In the genomic region with DNA sequence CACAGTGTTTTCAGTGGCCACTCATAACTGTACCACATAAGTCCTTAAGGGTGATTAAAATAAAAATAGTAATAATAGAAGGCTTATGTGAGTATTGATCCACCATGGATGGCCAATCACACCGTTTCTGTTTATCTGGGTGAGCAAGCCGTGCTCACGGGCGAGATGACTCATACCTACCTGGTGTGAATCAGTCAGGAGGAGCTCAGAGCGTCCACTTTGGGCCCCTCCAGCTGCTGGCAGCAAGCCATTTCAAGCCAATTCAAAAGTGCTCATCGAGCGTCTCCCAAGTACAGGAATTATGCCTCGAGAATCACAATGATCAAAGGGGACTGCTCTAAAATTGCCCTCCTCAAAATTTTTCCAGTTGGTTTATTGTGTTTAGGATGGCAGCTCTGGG, we compare ENCODE assay signal across 15 mouse cellular contexts.
DNase-seq lines count a peak whose midpoint lies in the region; ATAC-seq lines count a peak whose summit lies in the region.
"Had no signal": no experiment of that assay in that cellular context is flagged by ENCODE, and none has a peak within 500 bp of the region (broad histone marks: within the 10 kb centered on the region; RNA-seq: fewer than 3 reads in every experiment).

No protein-coding gene starts in this region.

- H3K4me2 ChIP-seq in intestine, embryonic 16.5 days (ENCODE audit: low read depth, low read length), result no peak overlapping the region
- H3K4me2 ChIP-seq: liver, embryonic 12.5 days; midbrain, embryonic 12.5 days had no signal

- ATAC-seq in cerebellum, adult (ENCODE audit: insufficient number of reproducible peaks, low FRiP score, low TSS enrichment), result no peak; the same call in 1 of the 2 replicates
- peak; percentile 80 for ATAC-seq in intestine, embryonic 16.5 days
- ATAC-seq: liver, embryonic 12.5 days had no signal

- H3K27ac ChIP-seq in intestine, embryonic 16.5 days (ENCODE audit: low read length), result no peak overlapping the region
- H3K27ac ChIP-seq: heart, adult 2 months; left cerebral cortex, adult 2 months; liver, embryonic 12.5 days; macrophage; midbrain, embryonic 12.5 days had no signal

- no peaks in the 10 kb centered on the region for H3K27me3 ChIP-seq in intestine, embryonic 16.5 days (replicated peaks; ENCODE audit: control insufficient read depth, insufficient read depth, low read length)
- H3K27me3 ChIP-seq: liver, embryonic 12.5 days; midbrain, embryonic 12.5 days had no signal

- no peak overlapping the region for H3K4me3 ChIP-seq in intestine, embryonic 16.5 days (ENCODE audit: low read length)
- H3K4me3 ChIP-seq: heart, adult 2 months; left cerebral cortex, adult 2 months; liver, embryonic 12.5 days; midbrain, embryonic 12.5 days had no signal

- WGBS in intestine, embryonic 16.5 days, result 26% methylated on average over 8 of the region's 8 CpGs

- peak; percentile 54 for DNase-seq in cerebellum, adult 9-10 months
- peak; percentile 47 for DNase-seq in brain, adult 2 months (ENCODE audit: low read depth, low spot score)
- peak; percentile 1 for DNase-seq in lung, postnatal 25 days (ENCODE audit: low spot score)
- DNase-seq in retina, embryonic 14.5 days (ENCODE audit: low spot score), result no peak
- DNase-seq in spleen, adult 18-20 months, result no peak
- DNase-seq in MN1 (ENCODE audit: low spot score), result no peak
- DNase-seq: gastrocnemius, postnatal 10 days; heart, adult 2 months; kidney, adult 2 months had no signal

- no peaks in the 10 kb centered on the region for H3K36me3 ChIP-seq in intestine, embryonic 16.5 days (ENCODE audit: control insufficient read depth, insufficient read depth, low read length)
- H3K36me3 ChIP-seq: liver, embryonic 12.5 days; midbrain, embryonic 12.5 days had no signal

- peaks cover 13% of the 10 kb centered on the region; the same call in 1 of the 2 replicates for H3K4me1 ChIP-seq in intestine, embryonic 16.5 days (ENCODE audit: control insufficient read depth, insufficient read depth, low read length)
- H3K4me1 ChIP-seq: liver, embryonic 12.5 days had no signal

- no peak overlapping the region for H3K9ac ChIP-seq in intestine, embryonic 16.5 days (ENCODE audit: low read depth, low read length)
- H3K9ac ChIP-seq: liver, embryonic 12.5 days; midbrain, embryonic 12.5 days had no signal

- H3K9me3 ChIP-seq in intestine, embryonic 16.5 days (ENCODE audit: control insufficient read depth, low read length), result no peaks in the 10 kb centered on the region
- H3K9me3 ChIP-seq: liver, embryonic 12.5 days; midbrain, embryonic 12.5 days had no signal

Comparison
In these comparisons a context has a peak if more than half of its experiments do, and no peak if none do; other contexts are left out.
1. DNase-seq: peak in cerebellum, adult 9-10 months (single experiment), brain, adult 2 months (single experiment) and lung, postnatal 25 days (single experiment); none in retina, embryonic 14.5 days (single experiment), spleen, adult 18-20 months (0 of 2) and MN1 (single experiment).